Mouse (Mus musculus) kidney, postnatal 25 days (tissue): ENCODE measurements at regions not wholly inside any gene's neighbourhood (a gene's known extent, or its start where the extent isn't known, plus 50 kb on each side); places are given as distances from the start of the nearest gene placed in this dataset.
"Not testable (repeated sequence)": the region's sequence is repeated elsewhere in the genome, so short reads cannot be mapped to it uniquely, and the experiment has no call there.

Source experiments
- DNase-seq, 2 experiments: peaks; one replicate each; pipeline ENCODE4 v3.0.0; 2021; ENCODE audit warnings: mixed read lengths in 2 of 2

DNA sequence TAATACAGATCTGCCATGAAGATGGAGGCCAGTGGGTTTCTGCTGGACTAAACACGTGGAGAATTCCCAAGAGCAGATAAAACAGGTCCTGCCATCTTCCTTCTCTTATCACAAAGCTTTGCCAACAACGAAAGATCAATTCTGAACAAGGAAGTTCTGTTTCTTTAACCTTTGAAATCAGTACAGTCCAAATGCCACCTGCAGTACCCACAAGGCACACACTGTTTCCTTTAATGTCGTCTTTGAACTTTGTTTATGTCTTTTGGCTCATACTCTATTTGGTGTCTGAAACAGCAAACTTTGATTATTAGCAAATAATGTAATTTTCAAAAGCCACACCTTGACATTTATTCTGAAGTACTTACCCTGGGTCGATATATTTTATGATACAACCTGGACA lies 536.5 kb downstream of the Bckdhb start:
- no peak for DNase-seq

DNA sequence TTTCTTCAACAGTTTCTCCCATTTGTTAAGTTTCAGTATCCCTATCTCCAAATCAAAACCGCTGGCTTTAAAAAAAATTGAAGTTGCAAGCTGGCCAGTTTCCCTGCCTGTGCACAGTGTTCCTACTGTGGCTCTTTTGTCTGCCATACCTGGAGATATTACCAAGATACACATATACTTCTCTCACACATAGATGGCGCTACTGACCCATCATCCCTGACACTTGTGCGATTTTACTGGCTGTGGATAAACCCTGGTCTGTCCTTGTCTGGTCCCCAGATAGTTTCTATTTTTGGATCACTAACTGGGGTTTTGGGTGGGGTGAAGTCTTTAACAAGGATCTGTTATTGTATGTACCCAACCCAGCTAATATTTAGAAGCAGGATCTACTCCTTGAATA lies 541.8 kb downstream of the Bckdhb start:
- peak; percentile 38 to 54 for DNase-seq

DNA sequence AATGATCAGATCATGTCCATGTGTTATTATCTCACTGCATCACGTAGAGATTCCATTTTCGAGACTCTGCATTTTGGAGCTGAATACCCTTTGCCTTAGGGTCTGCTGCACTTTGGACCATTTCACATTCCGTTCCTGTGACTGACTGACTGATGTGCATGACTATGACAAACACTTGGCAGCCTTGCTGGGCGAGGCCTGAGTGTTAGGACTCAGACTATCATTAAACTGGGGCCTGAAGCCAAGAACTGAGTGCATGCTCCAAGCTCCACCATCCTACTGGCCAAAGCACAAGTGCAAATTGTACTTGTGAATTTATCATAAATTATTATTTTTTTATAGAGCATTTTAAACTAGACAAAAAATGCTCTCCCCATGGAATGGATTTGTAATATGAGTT lies 547.8 kb downstream of the Bckdhb start:
- peak; percentile 25 to 33 for DNase-seq

DNA sequence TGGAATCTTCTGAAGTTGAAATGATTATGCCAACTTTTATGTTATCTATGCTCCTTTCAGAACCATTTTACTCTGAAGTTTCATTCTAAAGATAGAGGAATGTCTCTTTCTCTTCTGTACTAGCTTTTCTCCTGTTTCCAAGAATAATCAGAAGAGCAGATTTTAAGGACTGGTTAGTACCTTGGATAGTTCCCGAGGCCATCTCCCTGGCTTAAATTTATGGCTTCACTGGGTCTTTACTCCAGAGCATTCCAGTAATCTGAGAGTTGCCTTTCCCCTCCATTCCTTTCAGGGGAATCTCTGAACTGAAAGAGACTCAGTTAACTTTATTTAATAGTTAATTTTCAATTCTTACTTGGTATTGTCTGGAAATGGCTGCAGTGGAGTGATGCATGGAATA lies 551.0 kb downstream of the Bckdhb start:
- no peak for DNase-seq

DNA sequence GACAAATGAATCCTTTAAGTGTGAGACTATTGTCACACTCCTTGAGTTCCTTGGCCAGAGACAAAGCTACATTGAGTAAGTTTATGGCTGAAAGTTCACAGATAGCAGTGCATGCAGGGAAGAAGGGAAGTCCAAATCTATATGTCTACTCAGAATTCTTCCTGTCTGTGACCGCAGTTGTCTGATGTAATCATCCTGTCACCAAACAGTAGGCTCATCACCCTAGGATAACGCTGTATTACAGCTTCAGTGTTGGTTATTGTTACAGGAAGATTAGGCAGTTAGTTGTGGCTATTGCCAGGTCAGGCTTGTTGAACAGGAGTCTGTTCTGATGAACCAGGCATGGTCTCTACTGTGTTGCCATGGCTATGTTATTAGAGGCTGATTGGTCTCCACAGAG lies 574.6 kb downstream of the Bckdhb start:
- no peak for DNase-seq

DNA sequence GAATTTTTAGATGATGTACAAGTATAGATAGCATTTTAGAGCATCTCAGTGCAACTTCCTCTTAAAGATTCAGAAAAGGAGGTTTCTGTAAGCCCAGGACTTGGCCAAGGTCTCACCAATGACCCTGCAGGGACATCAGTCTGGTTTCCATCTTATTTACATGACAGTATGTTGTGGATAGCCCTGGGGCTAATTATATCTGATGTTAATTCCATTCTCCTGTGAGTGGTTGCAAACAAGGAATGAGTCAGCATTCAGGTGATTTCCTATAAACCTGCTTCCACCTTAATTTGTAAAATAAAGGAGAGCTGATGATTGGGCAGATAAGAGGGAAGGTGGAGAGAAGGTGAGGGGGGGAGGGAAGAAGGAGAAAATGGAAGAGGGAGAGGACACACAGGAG lies 578.0 kb downstream of the Bckdhb start:
- DNase-seq = not testable (repeated sequence)

DNA sequence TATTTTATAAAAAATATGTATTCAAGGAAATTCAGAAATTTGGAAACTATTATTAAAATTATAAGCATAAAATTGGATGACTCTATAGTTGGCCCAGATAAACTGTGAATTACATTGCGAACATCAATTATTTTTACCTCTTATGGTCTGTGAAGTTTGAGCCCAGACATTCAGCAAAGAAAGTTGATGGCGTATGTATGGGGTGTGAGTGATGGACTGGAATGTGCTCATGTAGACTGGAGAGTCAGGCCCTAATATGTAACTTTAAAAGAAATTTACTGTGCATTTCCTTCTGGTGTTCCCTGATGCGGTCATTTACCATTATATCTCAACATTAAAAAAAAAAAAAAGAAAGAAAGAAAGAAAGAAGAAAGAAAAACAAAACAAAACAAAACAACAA lies 592.1 kb downstream of the Bckdhb start:
- DNase-seq = no peak

DNA sequence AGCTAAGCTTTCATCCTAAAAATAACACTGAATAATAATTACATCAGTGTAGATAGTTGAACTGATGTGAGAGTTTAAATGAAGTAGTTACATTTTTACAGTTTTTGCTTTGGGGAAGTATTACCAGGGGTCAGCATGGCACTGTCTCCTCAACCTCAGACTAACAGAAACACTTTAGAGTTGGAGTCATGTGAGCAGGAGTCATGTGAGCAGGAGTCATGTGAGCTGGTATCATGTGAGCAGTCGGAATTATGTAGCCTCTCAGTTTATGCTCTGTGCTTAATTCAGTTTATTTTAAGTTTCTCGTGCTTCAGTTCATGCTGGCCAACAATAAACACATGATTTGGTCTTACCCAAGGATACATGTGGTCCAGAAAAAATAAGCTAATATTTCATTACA lies 620.5 kb downstream of the Bckdhb start:
- no peak for DNase-seq

DNA sequence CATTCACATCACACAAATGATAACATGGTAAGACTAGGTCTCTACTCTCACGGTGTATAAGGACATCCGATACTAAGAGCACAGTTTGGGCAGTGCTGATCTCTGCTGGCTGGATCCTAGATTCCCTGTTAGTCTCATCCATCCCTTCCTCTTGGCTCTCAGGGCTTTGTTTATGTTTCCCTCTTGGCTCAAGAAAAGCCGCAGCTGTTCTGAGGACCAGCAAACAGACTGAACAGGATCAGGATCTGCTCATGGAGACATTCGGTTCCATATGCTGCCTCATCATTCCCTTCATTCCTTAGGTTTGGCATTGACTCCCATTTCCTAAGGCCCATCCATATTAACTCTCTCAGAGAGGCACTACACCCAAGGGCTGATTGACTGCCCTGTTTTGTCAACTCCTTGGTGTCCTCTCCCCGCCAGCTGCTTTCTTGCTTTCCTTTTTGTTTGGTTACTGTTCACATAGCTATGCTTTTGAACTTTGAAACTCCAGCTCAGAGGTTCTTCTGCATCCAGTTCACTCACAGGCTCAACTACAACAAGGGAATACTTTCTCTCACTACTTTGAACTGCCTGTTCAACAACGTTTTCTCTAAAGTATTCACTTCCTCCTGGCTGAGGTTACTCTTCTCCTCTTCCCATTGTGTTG lies 623.2 kb downstream of the Bckdhb start:
- peak; percentile 4 to 40 for DNase-seq

DNA sequence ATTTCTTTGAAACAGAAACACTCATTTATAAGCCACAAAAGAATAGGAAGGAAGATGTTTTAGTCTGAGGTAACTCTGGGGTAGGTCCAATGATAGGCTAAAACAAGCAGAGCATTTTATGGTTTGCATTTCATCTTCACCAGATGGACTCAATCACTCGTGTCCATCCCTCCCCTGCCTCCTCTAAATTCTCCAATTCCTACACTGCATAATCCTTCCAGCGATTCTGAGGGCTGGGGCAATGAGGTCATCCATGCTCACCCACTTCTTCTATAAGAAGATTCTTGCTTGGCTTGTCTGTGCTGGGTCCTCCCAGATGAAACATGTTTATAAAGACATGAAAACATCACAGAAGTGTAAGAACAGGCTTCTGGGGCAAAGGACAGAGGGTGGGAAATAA lies 630.3 kb downstream of the Bckdhb start:
- DNase-seq = no peak

DNA sequence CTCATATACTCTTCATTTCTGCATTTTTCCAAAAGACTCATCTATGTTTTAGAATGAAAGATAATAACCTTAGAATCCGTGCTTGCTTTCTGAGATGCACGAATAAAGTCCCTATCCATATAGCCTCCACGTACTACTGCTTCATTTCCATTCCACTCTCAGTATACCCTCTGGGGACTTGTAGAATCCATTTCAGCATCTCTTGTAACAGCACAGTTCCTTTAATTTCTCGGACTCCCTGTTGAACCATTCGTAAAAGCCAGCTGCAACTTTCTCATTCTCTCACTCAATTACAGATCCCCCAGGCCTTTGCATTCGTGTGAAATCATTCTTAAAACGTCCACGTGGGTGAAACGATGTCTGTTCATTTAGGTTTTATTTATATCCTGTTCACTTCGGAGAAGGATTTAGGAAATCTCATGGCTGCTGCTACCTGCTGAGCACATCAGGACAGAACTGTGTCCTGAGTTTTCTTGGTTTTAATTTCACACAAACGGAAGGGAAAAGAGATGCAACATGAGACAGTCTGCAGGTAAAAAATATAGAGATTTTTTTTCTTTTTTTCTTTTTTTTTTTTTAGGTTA lies 631.4 kb downstream of the Bckdhb start:
- no peak for DNase-seq

DNA sequence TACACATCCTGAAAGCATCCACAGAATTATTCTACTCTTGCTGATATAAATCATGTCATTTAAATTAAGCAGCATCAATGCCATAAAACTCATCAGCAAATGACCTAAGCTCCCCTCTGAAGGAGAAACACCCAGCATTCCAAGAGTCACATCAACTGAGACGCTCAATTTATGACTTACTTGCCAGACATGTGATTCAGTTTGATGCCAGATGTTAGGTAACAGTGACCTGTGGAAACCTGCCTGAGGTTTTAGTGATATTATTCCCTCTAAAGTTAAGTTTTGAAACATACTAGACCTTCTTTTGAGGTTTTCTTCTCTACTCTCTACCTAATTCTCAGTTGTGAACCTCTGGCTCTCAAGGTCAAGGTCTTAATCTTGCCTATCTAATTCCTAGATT lies 633.4 kb downstream of the Bckdhb start:
- DNase-seq = peak in 1 of 2 experiments; percentile 10

DNA sequence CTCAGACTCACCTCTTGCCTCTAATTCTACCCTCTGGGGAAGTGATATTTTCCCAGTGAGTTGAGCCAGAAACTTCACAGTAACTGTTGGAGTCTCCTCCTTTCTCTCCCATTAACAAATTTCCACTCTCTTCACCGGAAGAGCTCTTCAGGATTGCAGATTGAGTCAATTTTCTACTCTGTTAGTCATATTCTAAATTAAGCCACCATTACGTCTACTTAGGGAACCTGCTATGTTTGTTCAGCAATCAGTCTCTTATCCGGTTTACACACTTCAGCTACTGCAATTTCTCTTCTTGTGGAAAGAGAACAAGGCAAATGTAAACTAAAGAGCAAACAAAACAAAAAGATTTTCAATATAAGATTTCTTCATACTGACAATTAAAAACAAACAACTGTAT lies 644.6 kb downstream of the Bckdhb start:
- no peak for DNase-seq

DNA sequence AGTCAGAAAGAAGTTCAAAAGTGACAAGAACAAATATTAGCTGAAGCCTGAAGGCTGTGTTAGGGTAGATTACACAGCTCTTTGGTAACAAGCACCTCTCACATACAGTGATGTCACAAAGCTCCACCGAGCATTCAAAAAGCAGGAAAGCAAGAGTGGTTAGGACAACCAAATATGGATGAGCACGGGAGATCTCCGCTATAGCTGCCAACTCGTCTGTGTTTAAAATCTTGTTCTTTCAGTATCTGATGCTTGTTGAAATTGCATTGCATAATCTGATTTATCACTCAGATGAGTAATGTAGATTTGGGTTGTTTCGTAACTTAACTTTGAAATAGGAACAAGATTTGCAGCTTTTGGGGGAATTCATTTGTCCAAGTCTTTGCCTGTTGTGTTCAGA lies 652.8 kb downstream of the Bckdhb start:
- DNase-seq = no peak

DNA sequence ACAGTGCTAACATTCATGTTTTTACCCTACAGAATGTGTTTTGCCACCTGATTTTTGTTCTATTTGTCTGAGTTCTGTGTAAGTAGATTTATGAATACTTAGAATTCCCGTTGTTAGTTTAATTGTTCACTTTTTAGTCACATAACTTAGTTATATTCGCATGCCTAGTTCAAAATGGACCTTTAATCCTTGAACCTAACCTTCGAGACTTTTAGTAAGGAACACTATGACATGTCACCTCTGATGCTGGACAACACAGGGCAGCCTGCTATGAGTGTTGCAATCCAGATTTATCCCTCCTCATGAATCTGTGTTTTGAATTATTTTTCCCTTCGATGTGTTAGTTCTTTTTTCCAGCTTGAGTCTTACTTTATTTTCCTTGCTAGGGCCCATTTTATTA lies 662.8 kb downstream of the Bckdhb start:
- no peak for DNase-seq

DNA sequence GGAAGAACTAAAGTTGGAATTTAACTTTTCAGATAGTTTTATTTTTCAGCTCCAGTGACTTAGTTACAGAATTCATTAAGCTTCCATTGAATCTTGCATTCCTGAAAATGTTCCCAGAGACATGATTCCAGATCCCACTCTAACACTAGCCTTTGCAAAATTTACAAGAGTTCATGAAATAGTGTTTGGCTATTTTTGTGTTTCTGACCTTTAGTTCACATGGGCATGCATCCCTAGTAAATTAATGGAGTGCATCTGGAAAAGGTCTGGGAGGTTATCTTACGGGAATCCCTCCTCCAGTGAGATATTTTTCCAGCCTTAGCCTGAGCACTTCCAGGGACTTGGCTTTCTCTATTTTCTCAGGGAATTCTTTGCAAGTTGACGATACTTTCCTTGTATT lies 669.8 kb downstream of the Bckdhb start:
- no peak for DNase-seq
